Mouse (Mus musculus): ENCODE results near the gene Zfp235. TPM values are rescaled to one million over a fixed set of nuclear protein-coding genes. Genes with fewer than 3 reads are reported as not detected.

Zfp235 gene
- total RNA-seq, 2 experiments from 2014 or later = 19.7 to 23.1 TPM

Other genes starting within 250 kb of the Zfp235 start
- gene Vmn1r178, start 242.2 kb upstream of the Zfp235 start, total RNA-seq (2021) = not detected
- not detected for gene Vmn1r179, start 207.2 kb upstream of the Zfp235 start, total RNA-seq (2021)
- not detected for gene Vmn1r180, start 183.5 kb upstream of the Zfp235 start, total RNA-seq (2021)
- gene Vmn1r181, start 159.6 kb upstream of the Zfp235 start, total RNA-seq (2021) = not detected
- gene V1rd19, start 132.5 kb upstream of the Zfp235 start, total RNA-seq (2021) = not detected
- not detected for gene Vmn1r183, start 80.9 kb upstream of the Zfp235 start, total RNA-seq (2021)
- gene Zfp180, start 52.2 kb upstream of the Zfp235 start, total RNA-seq (2021) = 10 to 100 TPM; 37.5 to 37.8 TPM
- gene Zfp112, start 21.9 kb upstream of the Zfp235 start, total RNA-seq (2021) = 10 to 100 TPM in 1 of 2 experiments, 1 to 10 TPM in 1; 7.9 to 11.1 TPM
- 1 to 10 TPM; 3.6 to 3.9 TPM for gene Zfp114, start 40.9 kb downstream of the Zfp235 start, total RNA-seq (2021)
- gene Zfp111, start 77.3 kb downstream of the Zfp235 start, total RNA-seq (2021) = 10 to 100 TPM in 1 of 2 experiments, 1 to 10 TPM in 1; 8.8 to 11.3 TPM
- 1 to 10 TPM; 8.5 to 9.0 TPM for gene Zfp109, start 103.4 kb downstream of the Zfp235 start, total RNA-seq (2021)
- gene Zfp108, start 120.6 kb downstream of the Zfp235 start, total RNA-seq (2021) = 1 to 10 TPM; 7.7 to 8.1 TPM
- 10 to 100 TPM; 12.5 to 13.2 TPM for gene Zfp93, start 136.3 kb downstream of the Zfp235 start, total RNA-seq (2021)
- 10 to 100 TPM; 24.1 to 27.5 TPM for gene Zfp61, start 167.1 kb downstream of the Zfp235 start, total RNA-seq (2021)
- 10 to 100 TPM; 12.5 to 15.0 TPM for gene Zfp94, start 182.5 kb downstream of the Zfp235 start, total RNA-seq (2021)
- not detected for gene Tescl, start 199.8 kb downstream of the Zfp235 start, total RNA-seq (2021)
- not detected for gene Lypd5, start 215.0 kb downstream of the Zfp235 start, total RNA-seq (2021)
- gene Kcnn4, start 236.1 kb downstream of the Zfp235 start, total RNA-seq (2021) = under 1 TPM; 0.27 to 0.47 TPM

Data from layer of hippocampus, postnatal 25 days (tissue).